14 mouse cellular contexts compared by ENCODE assay signal in the genomic region with DNA sequence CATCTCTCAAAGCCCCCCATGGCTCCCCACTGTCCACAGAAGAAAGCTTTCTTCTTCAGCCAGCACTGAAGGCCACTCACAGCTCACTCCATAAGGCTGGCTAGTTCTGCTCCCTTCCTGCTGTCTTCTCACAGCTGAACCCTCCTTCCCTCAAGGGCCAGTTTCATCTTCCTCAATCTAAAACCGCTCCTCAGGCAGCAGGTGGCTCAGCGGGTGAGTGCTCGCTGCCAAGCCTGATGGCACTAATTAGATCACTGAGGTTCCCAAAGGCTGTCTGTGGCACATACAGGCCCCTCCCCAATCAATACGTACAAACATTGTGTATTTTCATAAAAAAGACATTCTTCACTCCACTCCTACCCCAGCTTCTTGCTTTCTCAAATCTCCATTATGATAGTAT. TPM values are rescaled to one million over a fixed set of nuclear protein-coding genes. Genes with fewer than 3 reads are reported as not detected.
A peak's percentile ranks its signal among the peaks of the same experiment; 100 is the strongest.
DNase-seq lines count a peak whose midpoint lies in the region; ATAC-seq lines count a peak whose summit lies in the region.
"Had no signal": no experiment of that assay in that cellular context is flagged by ENCODE, and none has a peak within 500 bp of the region (broad histone marks: within the 10 kb centered on the region; RNA-seq: fewer than 3 reads in every experiment).

No protein-coding gene starts in this region.

- H3K27ac ChIP-seq in heart, embryonic 13.5 days (replicated peaks): peak overlapping the region; percentile 48
- peak overlapping the region; percentile 60 for H3K27ac ChIP-seq in heart, embryonic 16.5 days (ENCODE audit: low read length)
- H3K27ac ChIP-seq: kidney, embryonic 15.5 days; limb, embryonic 13.5 days had no signal

- 0 out of 2 replicates have a peak overlapping the region, but pooled peaks have one; percentile 2 for H3K4me3 ChIP-seq in heart, embryonic 13.5 days
- peak overlapping the region; percentile 16 for H3K4me3 ChIP-seq in heart, embryonic 16.5 days (ENCODE audit: low read length)
- H3K4me3 ChIP-seq: kidney, embryonic 15.5 days; limb, embryonic 13.5 days had no signal

- H3K9ac ChIP-seq in heart, embryonic 13.5 days: peak overlapping the region; percentile 63
- H3K9ac ChIP-seq in heart, embryonic 16.5 days (ENCODE audit: low read length): peak overlapping the region; percentile 60
- H3K9ac ChIP-seq: kidney, embryonic 15.5 days; limb, embryonic 13.5 days; lung, embryonic 14.5 days had no signal

- intact Hi-C loops in heart, postnatal 14 days (cut with DNase I): no loop called here

- peak overlapping the region; percentile 65 for H3K4me2 ChIP-seq in heart, embryonic 13.5 days
- H3K4me2 ChIP-seq in heart, embryonic 16.5 days (ENCODE audit: low read depth, low read length): peak overlapping the region; percentile 62
- H3K4me2 ChIP-seq: kidney, embryonic 15.5 days; limb, embryonic 13.5 days; lung, embryonic 14.5 days had no signal

- no peak for ATAC-seq in heart, embryonic 13.5 days (ENCODE audit: extremely low read depth, insufficient number of reproducible peaks, low FRiP score, low TSS enrichment)
- ATAC-seq in heart, embryonic 16.5 days (replicated peaks; ENCODE audit: extremely low read depth, insufficient read depth, low FRiP score): no peak
- no peak for ATAC-seq in erythroblast, adult 5-6 weeks (replicated peaks; ENCODE audit: low FRiP score, poor library complexity, severe bottlenecking)

- H3K4me1 ChIP-seq in heart, embryonic 13.5 days: peaks cover 83% of the 10 kb centered on the region
- H3K4me1 ChIP-seq in heart, embryonic 16.5 days (ENCODE audit: control insufficient read depth, insufficient read depth, low read length): peaks cover 40% of the 10 kb centered on the region

- no peaks in the 10 kb centered on the region for H3K9me3 ChIP-seq in heart, embryonic 13.5 days
- no peaks in the 10 kb centered on the region for H3K9me3 ChIP-seq in heart, embryonic 16.5 days (replicated peaks; ENCODE audit: control insufficient read depth, low read length)
- H3K9me3 ChIP-seq: kidney, embryonic 15.5 days; limb, embryonic 13.5 days had no signal

- H3K36me3 ChIP-seq in heart, embryonic 13.5 days: peaks cover 9% of the 10 kb centered on the region; the same call in 1 of the 2 replicates
- no peaks in the 10 kb centered on the region for H3K36me3 ChIP-seq in heart, embryonic 16.5 days (ENCODE audit: control insufficient read depth, insufficient read depth)
- H3K36me3 ChIP-seq: kidney, embryonic 15.5 days; limb, embryonic 13.5 days had no signal

- WGBS in heart, embryonic 13.5 days: 77% methylated on average over 4 of the region's 4 CpGs
- 64% methylated on average over 4 of the region's 4 CpGs for WGBS in heart, embryonic 16.5 days

- no peaks in the 10 kb centered on the region for H3K27me3 ChIP-seq in heart, embryonic 13.5 days (replicated peaks)
- H3K27me3 ChIP-seq in heart, embryonic 16.5 days (ENCODE audit: control insufficient read depth, insufficient read depth, low read length): no peaks in the 10 kb centered on the region
- H3K27me3 ChIP-seq: kidney, embryonic 15.5 days; limb, embryonic 13.5 days had no signal

- DNase-seq in heart, postnatal 14 days: no peak
- peak; percentile 48 to 53 for DNase-seq in B cell, adult 2 months
- DNase-seq in cerebellum, adult 11-12 months: peak; percentile 50
- DNase-seq in ovary, postnatal 14 days (ENCODE audit: low spot score): no peak
- no peak for DNase-seq in frontal cortex, postnatal 14 days (ENCODE audit: low spot score in 2 of 2)
- DNase-seq: adrenal gland, postnatal 25 days; layer of hippocampus, postnatal 36 days; lung, embryonic 14.5 days; right cerebral cortex, postnatal 4 days had no signal

RNA-seq across cellular contexts. Expression of a gene that starts 22.5 kb away (rescaled TPM):
- 177 and 181 TPM in 2 replicates for polyA plus RNA-seq in heart, embryonic 13.5 days (2015; fragmentation: Nextera tagmentation; extraction: Ambion mirVana)
- total RNA-seq in heart, postnatal 14 days (2021): 1,000 to 10,000 TPM; 1,039 to 1,112 TPM
- polyA plus RNA-seq in heart, embryonic 16.5 days (2015; fragmentation: Nextera tagmentation; extraction: Ambion mirVana): 280 and 289 TPM in 2 replicates
- total RNA-seq in erythroblast, adult 5-6 weeks (2015; ENCODE audit: low replicate concordance): 1.0 and 1.3 TPM in 2 replicates
- total RNA-seq in erythroblast, adult 5-6 weeks (2017; ENCODE audit: low replicate concordance): 1.3 and 10.3 TPM in 2 replicates

RNA-seq across cellular contexts. Expression of a gene that starts 40.5 kb away (rescaled TPM):
- 6.3 and 7.7 TPM in 2 replicates for polyA plus RNA-seq in heart, embryonic 13.5 days (2015; fragmentation: Nextera tagmentation; extraction: Ambion mirVana)
- total RNA-seq in heart, postnatal 14 days (2021): 1 to 10 TPM; 3.0 to 3.1 TPM
- 5.6 and 8.1 TPM in 2 replicates for polyA plus RNA-seq in heart, embryonic 16.5 days (2015; fragmentation: Nextera tagmentation; extraction: Ambion mirVana)
- 3.1 and 14.4 TPM in 2 replicates for total RNA-seq in erythroblast, adult 5-6 weeks (2015; ENCODE audit: low replicate concordance)
- total RNA-seq in erythroblast, adult 5-6 weeks (2017; ENCODE audit: low replicate concordance): 4.6 and 5.9 TPM in 2 replicates

Comparison
In these comparisons a context has a peak if more than half of its experiments do, and no peak if none do; other contexts are left out.
1. DNase-seq: peak in B cell, adult 2 months (2 of 2) and cerebellum, adult 11-12 months (single experiment); none in heart, postnatal 14 days (0 of 2), ovary, postnatal 14 days (single experiment) and frontal cortex, postnatal 14 days (0 of 2).
2. RNA of a gene that starts 22.5 kb away (total RNA-seq): 1,039 to 1,112 TPM in heart, postnatal 14 days; 1.0 to 10.3 TPM in erythroblast, adult 5-6 weeks; every median in the first group is over 10 times any median in the second.